Mouse (Mus musculus): Measurements from ENCODE around the gene Nmrk1. TPM values are rescaled to one million over a fixed set of nuclear protein-coding genes. Genes with fewer than 3 reads are reported as not detected.

Gene Nmrk1
- polyA plus RNA-seq, 1 experiment from 2014 or later, result 6.7 TPM

- no peaks in the 10 kb centered on the region for H3K27me3 ChIP-seq (ENCODE audit: control insufficient read depth, insufficient read depth, low read depth, low read length)
- H3K36me3 ChIP-seq (ENCODE audit: control insufficient read depth, insufficient read depth, low read length), result no peaks in the 10 kb centered on the region
- no peaks in the 10 kb centered on the region for H3K9me3 ChIP-seq (replicated peaks; ENCODE audit: control insufficient read depth, low read length, poor library complexity, severe bottlenecking)
- H3K27ac ChIP-seq (ENCODE audit: low read length), result no peak overlapping the region
- H3K9ac ChIP-seq (ENCODE audit: low read depth, low read length), result no peak overlapping the region
- no peaks in the 10 kb centered on the region for H3K4me1 ChIP-seq (ENCODE audit: control insufficient read depth, insufficient read depth, low read length)
- WGBS, result 96% methylated on average over 9 of the region's 9 CpGs
- no peak overlapping the region for H3K4me2 ChIP-seq (ENCODE audit: low read length)
- no peak overlapping the region for H3K4me3 ChIP-seq (ENCODE audit: low read depth, low read length)
- peak; percentile 25; the same call in 1 of the 2 replicates for ATAC-seq
These were observed 31.1 kb upstream of the Nmrk1 start for GRCm38 (mm10) chr19:18600611-18601010.

- Histone ChIP-seq H3K27me3 (ENCODE audit: control insufficient read depth, insufficient read depth, low read depth, low read length) (no peaks in the 10 kb centered on the region), H3K4me3 (ENCODE audit: low read depth, low read length) (no peak overlapping the region), H3K4me2 (ENCODE audit: low read length) (no peak overlapping the region), H3K9ac (ENCODE audit: low read depth, low read length) (no peak overlapping the region), H3K4me1 (ENCODE audit: control insufficient read depth, insufficient read depth, low read length) (no peaks in the 10 kb centered on the region), H3K36me3 (ENCODE audit: control insufficient read depth, insufficient read depth, low read length) (no peaks in the 10 kb centered on the region), H3K27ac (ENCODE audit: low read length) (no peak overlapping the region), H3K9me3 (replicated peaks; ENCODE audit: control insufficient read depth, low read length, poor library complexity, severe bottlenecking) (no peaks in the 10 kb centered on the region)
- no peak for ATAC-seq
- 79% methylated on average over 6 of the region's 6 CpGs for WGBS
These were observed 28.7 kb upstream of the Nmrk1 start for GRCm38 (mm10) chr19:18603011-18603410.

- Histone ChIP-seq H3K4me2 (ENCODE audit: low read length) (no peak overlapping the region), H3K9me3 (replicated peaks; ENCODE audit: control insufficient read depth, low read length, poor library complexity, severe bottlenecking) (no peaks in the 10 kb centered on the region), H3K9ac (ENCODE audit: low read depth, low read length) (no peak overlapping the region), H3K27me3 (ENCODE audit: control insufficient read depth, insufficient read depth, low read depth, low read length) (no peaks in the 10 kb centered on the region), H3K27ac (ENCODE audit: low read length) (no peak overlapping the region), H3K4me3 (ENCODE audit: low read depth, low read length) (no peak overlapping the region), H3K4me1 (ENCODE audit: control insufficient read depth, insufficient read depth, low read length) (no peaks in the 10 kb centered on the region), H3K36me3 (ENCODE audit: control insufficient read depth, insufficient read depth, low read length) (no peaks in the 10 kb centered on the region)
- WGBS, result 45% methylated on average over 7 of the region's 7 CpGs
- ATAC-seq, result no peak
These were observed 23.8 kb upstream of the Nmrk1 start for GRCm38 (mm10) chr19:18607907-18608306.

- Histone ChIP-seq H3K27me3 (ENCODE audit: control insufficient read depth, insufficient read depth, low read depth, low read length) (no peaks in the 10 kb centered on the region), H3K36me3 (ENCODE audit: control insufficient read depth, insufficient read depth, low read length) (no peaks in the 10 kb centered on the region), H3K4me1 (ENCODE audit: control insufficient read depth, insufficient read depth, low read length) (no peaks in the 10 kb centered on the region), H3K27ac (ENCODE audit: low read length) (no peak overlapping the region), H3K9me3 (replicated peaks; ENCODE audit: control insufficient read depth, low read length, poor library complexity, severe bottlenecking) (no peaks in the 10 kb centered on the region), H3K4me2 (ENCODE audit: low read length) (no peak overlapping the region), H3K9ac (ENCODE audit: low read depth, low read length) (no peak overlapping the region), H3K4me3 (ENCODE audit: low read depth, low read length) (no peak overlapping the region)
- WGBS, result 74% methylated on average over 6 of the region's 6 CpGs
- no peak for ATAC-seq
These were observed 22.8 kb upstream of the Nmrk1 start for GRCm38 (mm10) chr19:18608975-18609374.

GRCm38 (mm10) chr19:18614337-18614736 is 17.4 kb upstream of the Nmrk1 start:
- Histone ChIP-seq H3K27ac (ENCODE audit: low read length) (no peak overlapping the region), H3K4me2 (ENCODE audit: low read length) (no peak overlapping the region), H3K4me3 (ENCODE audit: low read depth, low read length) (no peak overlapping the region), H3K36me3 (ENCODE audit: control insufficient read depth, insufficient read depth, low read length) (no peaks in the 10 kb centered on the region), H3K27me3 (ENCODE audit: control insufficient read depth, insufficient read depth, low read depth, low read length) (no peaks in the 10 kb centered on the region), H3K9me3 (replicated peaks; ENCODE audit: control insufficient read depth, low read length, poor library complexity, severe bottlenecking) (no peaks in the 10 kb centered on the region), H3K9ac (ENCODE audit: low read depth, low read length) (no peak overlapping the region), H3K4me1 (ENCODE audit: control insufficient read depth, insufficient read depth, low read length) (no peaks in the 10 kb centered on the region)
- ATAC-seq, result no peak
- WGBS, result 87% methylated on average over 7 of the region's 7 CpGs

GRCm38 (mm10) chr19:18615680-18616240 is 16.0 kb upstream of the Nmrk1 start:
- H3K36me3 ChIP-seq (ENCODE audit: control insufficient read depth, insufficient read depth, low read length), result no peaks in the 10 kb centered on the region
- no peak overlapping the region for H3K4me2 ChIP-seq (ENCODE audit: low read length)
- H3K27me3 ChIP-seq (ENCODE audit: control insufficient read depth, insufficient read depth, low read depth, low read length), result no peaks in the 10 kb centered on the region
- no peak overlapping the region for H3K4me3 ChIP-seq (ENCODE audit: low read depth, low read length)
- no peaks in the 10 kb centered on the region for H3K4me1 ChIP-seq (ENCODE audit: control insufficient read depth, insufficient read depth, low read length)
- no peak overlapping the region for H3K27ac ChIP-seq (ENCODE audit: low read length)
- ATAC-seq, result no peak
- 71% methylated on average over 9 of the region's 9 CpGs for WGBS
- H3K9ac ChIP-seq (ENCODE audit: low read depth, low read length), result no peak overlapping the region
- H3K9me3 ChIP-seq (replicated peaks; ENCODE audit: control insufficient read depth, low read length, poor library complexity, severe bottlenecking), result no peaks in the 10 kb centered on the region

- Histone ChIP-seq H3K4me1 (ENCODE audit: control insufficient read depth, insufficient read depth, low read length) (no peaks in the 10 kb centered on the region), H3K9ac (ENCODE audit: low read depth, low read length) (no peak overlapping the region), H3K27me3 (ENCODE audit: control insufficient read depth, insufficient read depth, low read depth, low read length) (no peaks in the 10 kb centered on the region), H3K4me3 (ENCODE audit: low read depth, low read length) (no peak overlapping the region), H3K36me3 (ENCODE audit: control insufficient read depth, insufficient read depth, low read length) (no peaks in the 10 kb centered on the region), H3K9me3 (replicated peaks; ENCODE audit: control insufficient read depth, low read length, poor library complexity, severe bottlenecking) (no peaks in the 10 kb centered on the region), H3K27ac (ENCODE audit: low read length) (no peak overlapping the region), H3K4me2 (ENCODE audit: low read length) (no peak overlapping the region)
- 100% methylated on average over 1 of the region's 1 CpGs for WGBS
- no peak for ATAC-seq
These were observed 14.2 kb upstream of the Nmrk1 start for GRCm38 (mm10) chr19:18617504-18617903.

- no peak for ATAC-seq
- Histone ChIP-seq H3K36me3 (ENCODE audit: control insufficient read depth, insufficient read depth, low read length) (no peaks in the 10 kb centered on the region), H3K27ac (ENCODE audit: low read length) (no peak overlapping the region), H3K4me3 (ENCODE audit: low read depth, low read length) (no peak overlapping the region), H3K4me2 (ENCODE audit: low read length) (no peak overlapping the region), H3K27me3 (ENCODE audit: control insufficient read depth, insufficient read depth, low read depth, low read length) (no peaks in the 10 kb centered on the region), H3K4me1 (ENCODE audit: control insufficient read depth, insufficient read depth, low read length) (no peaks in the 10 kb centered on the region), H3K9me3 (replicated peaks; ENCODE audit: control insufficient read depth, low read length, poor library complexity, severe bottlenecking) (no peaks in the 10 kb centered on the region), H3K9ac (ENCODE audit: low read depth, low read length) (no peak overlapping the region)
- 87% methylated on average over 5 of the region's 5 CpGs for WGBS
These were observed 12.7 kb upstream of the Nmrk1 start for GRCm38 (mm10) chr19:18619060-18619459.

GRCm38 (mm10) chr19:18619691-18620090 is 12.1 kb upstream of the Nmrk1 start:
- Histone ChIP-seq H3K9me3 (replicated peaks; ENCODE audit: control insufficient read depth, low read length, poor library complexity, severe bottlenecking) (no peaks in the 10 kb centered on the region), H3K4me3 (ENCODE audit: low read depth, low read length) (no peak overlapping the region), H3K36me3 (ENCODE audit: control insufficient read depth, insufficient read depth, low read length) (no peaks in the 10 kb centered on the region), H3K27me3 (ENCODE audit: control insufficient read depth, insufficient read depth, low read depth, low read length) (no peaks in the 10 kb centered on the region), H3K27ac (ENCODE audit: low read length) (no peak overlapping the region), H3K9ac (ENCODE audit: low read depth, low read length) (no peak overlapping the region), H3K4me1 (ENCODE audit: control insufficient read depth, insufficient read depth, low read length) (no peaks in the 10 kb centered on the region), H3K4me2 (ENCODE audit: low read length) (no peak overlapping the region)
- WGBS, result 68% methylated on average over 1 of the region's 1 CpGs
- ATAC-seq, result no peak
